Mouse (Mus musculus) stomach, postnatal 0 days (tissue): ENCODE data around the gene A1cf.

Source experiments
- CTCF ChIP-seq: IDR thresholded peaks from 2 replicates; pipeline ENCODE4 v1.5.1; 2016; ENCODE audit warnings: antibody characterized with exemption, low read depth, mild to moderate bottlenecking, moderate library complexity
- EP300 ChIP-seq: optimal IDR thresholded peaks from 2 replicates; pipeline ENCODE3; 2016; ENCODE audit warnings: antibody characterized with exemption

DNA sequence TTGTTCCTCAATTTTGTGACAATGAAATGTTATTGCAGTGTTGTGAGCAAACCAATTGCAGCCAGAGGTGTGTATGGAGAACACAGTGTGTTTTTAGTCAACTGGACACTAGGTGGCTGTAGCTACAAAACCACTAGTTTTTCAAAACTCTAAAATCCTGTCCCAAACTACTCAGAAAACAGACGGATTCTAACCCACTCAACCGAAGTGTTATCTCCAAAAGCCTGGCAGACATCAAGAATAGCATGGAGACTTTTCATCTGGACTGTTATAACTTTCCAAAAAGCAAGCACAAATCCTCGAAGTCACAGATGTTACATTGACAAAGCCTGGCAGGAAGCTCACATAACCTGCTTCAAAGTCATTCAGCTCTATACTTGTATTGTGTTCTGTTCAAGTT is 6.7 kb upstream of the A1cf start:
- TF ChIP-seq EP300 (no peak), CTCF (no peak)
